Mouse (Mus musculus) erythroblast, embryonic 14.5 days (primary cell): ENCODE results near the gene Cdkl4. TPM values are rescaled to one million over a fixed set of nuclear protein-coding genes. Genes with fewer than 3 reads are reported as not detected.
"Not testable (repeated sequence)": the region's sequence is repeated elsewhere in the genome, so short reads cannot be mapped to it uniquely, and the experiment has no call there.

Experiments used
- H3K27me3 ChIP-seq: 2 replicates; pipeline ENCODE4 v1.6.1; 2012; ENCODE audit warnings: inconsistent platforms; ENCODE audit not compliant: control insufficient read depth
- H3K36me3 ChIP-seq: 2 replicates; pipeline ENCODE4 v1.6.1; 2012; ENCODE audit warnings: mild to moderate bottlenecking, inconsistent platforms; ENCODE audit not compliant: control insufficient read depth
- H3K4me1 ChIP-seq: 2 replicates; pipeline ENCODE4 v1.6.1; 2012; ENCODE audit warnings: inconsistent platforms; ENCODE audit not compliant: control insufficient read depth
- H3K4me3 ChIP-seq: replicated peaks from 2 replicates; pipeline ENCODE3; 2012; ENCODE audit warnings: moderate library complexity, mild to moderate bottlenecking, inconsistent platforms
- H3K9me3 ChIP-seq: 2 replicates; pipeline ENCODE4 v1.6.1; 2012; ENCODE audit warnings: low read length, inconsistent platforms, mixed read lengths; ENCODE audit not compliant: control insufficient read depth
- GATA1 ChIP-seq: IDR thresholded peaks from 2 replicates; pipeline ENCODE4 v1.6.1; 2012; ENCODE audit warnings: low read length, inconsistent platforms, mixed read lengths
- TAL1 ChIP-seq: IDR thresholded peaks from 3 replicates; pipeline ENCODE4 v1.6.1; 2012; ENCODE audit warnings: low read length, inconsistent platforms, mixed read lengths
- polyA plus RNA-seq: library from polyadenylated mRNA; stranded (reverse); fragments of >175 nt; gene quantifications from 2 replicates; pipeline ENCODE4 v1.2.3, GENCODE M21; 2012

Cdkl4 gene
- polyA plus RNA-seq, 1 experiment, result not detected

DNA sequence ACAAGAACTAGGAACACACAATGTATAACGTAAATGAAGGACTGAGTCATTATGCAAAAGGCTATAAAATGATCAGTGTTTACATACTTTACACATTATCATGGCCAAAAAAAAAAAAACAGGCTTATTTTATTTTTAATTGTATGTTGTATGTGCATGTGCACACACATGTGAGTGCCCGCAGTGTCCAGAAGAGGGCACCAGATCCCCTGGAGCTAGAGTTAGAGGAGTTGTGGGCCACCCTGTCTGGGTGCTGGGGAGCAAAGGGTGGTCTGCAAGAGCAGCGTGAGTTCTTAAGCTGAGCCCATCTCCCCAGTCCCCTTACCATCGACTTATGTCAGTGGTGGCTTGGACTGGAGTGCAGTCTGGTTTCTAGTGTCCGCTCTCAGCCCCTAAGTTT, 20.2 kb downstream of the Cdkl4 start:
- Histone ChIP-seq H3K27me3 (no peaks in the 10 kb centered on the region), H3K4me3 (no peak overlapping the region), H3K4me1 (peaks cover 14% of the 10 kb centered on the region), H3K36me3 (no peaks in the 10 kb centered on the region), H3K9me3 (no peaks in the 10 kb centered on the region)
- TF ChIP-seq GATA1 (no peak), TAL1 (no peak)

- no peak for TF ChIP-seq GATA1
- TF ChIP-seq TAL1, result no peak
- Histone ChIP-seq H3K27me3 (no peaks in the 10 kb centered on the region), H3K9me3 (no peaks in the 10 kb centered on the region), H3K4me3 (peak overlapping the region; percentile 79), H3K36me3 (no peaks in the 10 kb centered on the region), H3K4me1 (peaks cover 14% of the 10 kb centered on the region)
Observed at GRCm38 (mm10) chr17:80553318-80554270, 24.0 kb downstream of the Cdkl4 start.

DNA sequence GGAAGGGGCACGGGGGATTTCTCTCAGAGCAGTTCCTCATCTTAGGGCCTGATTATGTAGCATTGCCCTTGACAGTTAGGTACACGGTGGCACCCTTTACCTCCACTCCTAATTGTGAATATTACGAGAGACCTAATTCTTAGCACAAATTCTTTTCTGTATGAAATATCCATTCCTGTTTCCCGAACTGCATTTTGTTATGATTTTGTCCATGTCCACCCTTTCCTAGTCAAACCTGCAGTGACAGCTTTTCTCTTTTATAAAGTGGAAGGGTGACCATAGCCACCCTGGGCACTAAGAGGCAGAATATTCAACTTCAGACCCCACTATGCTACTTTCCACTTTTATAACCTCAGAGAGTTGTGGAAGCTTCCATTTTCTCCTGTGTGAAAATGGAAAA, 25.0 kb downstream of the Cdkl4 start:
- H3K4me3 ChIP-seq, result peak overlapping the region; percentile 79
- H3K36me3 ChIP-seq, result no peaks in the 10 kb centered on the region
- no peaks in the 10 kb centered on the region for H3K9me3 ChIP-seq
- peaks cover 14% of the 10 kb centered on the region for H3K4me1 ChIP-seq
- TF ChIP-seq GATA1, result no peak
- no peak for TF ChIP-seq TAL1
- H3K27me3 ChIP-seq, result no peaks in the 10 kb centered on the region

GRCm38 (mm10) chr17:80550981-80551380, 26.6 kb downstream of the Cdkl4 start:
- Histone ChIP-seq H3K36me3 (no peaks in the 10 kb centered on the region), H3K4me3 (no peak overlapping the region), H3K27me3 (no peaks in the 10 kb centered on the region), H3K4me1 (peaks cover 14% of the 10 kb centered on the region), H3K9me3 (no peaks in the 10 kb centered on the region)
- TF ChIP-seq GATA1 (no peak), TAL1 (no peak)

GRCm38 (mm10) chr17:80546846-80547245, 30.8 kb downstream of the Cdkl4 start:
- H3K4me3 ChIP-seq, result no peak overlapping the region
- H3K27me3 ChIP-seq, result no peaks in the 10 kb centered on the region
- TF ChIP-seq TAL1 (no peak), GATA1 (no peak)
- no peaks in the 10 kb centered on the region for H3K36me3 ChIP-seq
- no peaks in the 10 kb centered on the region for H3K9me3 ChIP-seq
- H3K4me1 ChIP-seq, result no peaks in the 10 kb centered on the region

DNA sequence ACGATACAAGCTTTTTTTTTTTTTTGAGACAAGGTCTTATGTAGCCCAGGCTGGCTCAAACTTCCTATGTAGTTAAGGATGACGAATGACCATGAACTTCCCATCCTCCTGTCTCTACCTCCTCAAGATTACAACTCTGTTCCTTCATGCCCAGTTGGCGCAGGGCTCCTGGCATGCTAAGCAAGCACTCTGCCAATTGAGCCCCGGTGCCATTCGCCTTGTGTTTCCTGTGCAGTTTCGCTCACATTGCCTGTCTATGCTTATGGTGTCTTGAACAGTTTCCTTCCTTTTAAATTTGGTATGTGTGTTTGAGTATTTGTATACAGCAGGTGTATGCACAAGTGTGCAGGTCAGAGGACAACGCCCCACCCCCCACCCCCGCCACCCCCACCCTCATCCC, 31.4 kb downstream of the Cdkl4 start:
- H3K4me1 ChIP-seq, result no peaks in the 10 kb centered on the region
- no peaks in the 10 kb centered on the region for H3K36me3 ChIP-seq
- no peaks in the 10 kb centered on the region for H3K9me3 ChIP-seq
- H3K27me3 ChIP-seq, result no peaks in the 10 kb centered on the region
- TF ChIP-seq GATA1 (no peak), TAL1 (no peak)
- H3K4me3 ChIP-seq, result no peak overlapping the region

GRCm38 (mm10) chr17:80543646-80544045, 34.0 kb downstream of the Cdkl4 start:
- Histone ChIP-seq H3K9me3 (no peaks in the 10 kb centered on the region), H3K4me3 (no peak overlapping the region), H3K27me3 (no peaks in the 10 kb centered on the region), H3K36me3 (no peaks in the 10 kb centered on the region), H3K4me1 (no peaks in the 10 kb centered on the region)
- TF ChIP-seq TAL1 (no peak), GATA1 (no peak)

DNA sequence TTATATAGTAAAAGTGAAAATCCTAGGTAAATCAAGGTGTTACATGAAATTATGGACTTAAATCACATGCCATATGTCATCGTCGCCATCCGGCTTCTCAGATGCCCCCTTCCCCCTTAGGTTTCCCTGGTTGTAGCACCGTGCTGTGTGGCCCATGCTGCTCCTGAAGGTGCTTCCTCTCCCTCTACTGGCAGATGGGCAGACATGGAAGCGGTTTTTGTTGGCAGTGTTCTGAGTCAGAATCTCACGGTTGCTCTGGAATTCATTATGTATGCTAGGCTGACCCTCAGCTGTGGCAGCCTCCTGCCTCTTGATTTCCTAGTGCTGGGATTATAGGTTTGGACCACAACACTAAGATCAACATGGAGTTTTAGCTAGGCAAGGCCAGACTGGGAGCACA, 40.5 kb downstream of the Cdkl4 start:
- TF ChIP-seq GATA1 (no peak), TAL1 (no peak)

DNA sequence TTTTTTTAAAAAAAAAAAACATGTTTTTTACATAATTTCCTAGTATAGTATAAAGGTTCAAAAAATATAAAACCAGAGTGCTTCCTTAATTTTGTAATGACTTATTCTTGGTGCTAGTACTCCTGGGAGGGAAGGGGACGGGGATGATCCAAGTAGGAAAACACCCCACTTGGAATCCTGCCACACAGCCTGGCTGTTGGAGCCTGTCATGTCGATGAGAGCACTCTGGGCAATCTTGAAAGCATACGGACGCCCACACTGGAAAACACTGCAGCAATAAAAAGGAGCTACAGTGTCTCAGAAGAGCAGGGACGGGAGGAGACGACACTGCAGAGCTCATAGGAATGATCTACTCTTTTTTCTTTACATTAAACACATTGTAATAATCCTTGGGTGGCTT, 42.0 kb downstream of the Cdkl4 start:
- H3K27me3 ChIP-seq, result no peaks in the 10 kb centered on the region
- no peak overlapping the region for H3K4me3 ChIP-seq
- TF ChIP-seq GATA1, result no peak
- TF ChIP-seq TAL1, result no peak
- no peaks in the 10 kb centered on the region for H3K9me3 ChIP-seq
- H3K4me1 ChIP-seq, result no peaks in the 10 kb centered on the region
- no peaks in the 10 kb centered on the region for H3K36me3 ChIP-seq

More for the DNA sequence above, 40.5 kb downstream of the Cdkl4 start:
- Histone ChIP-seq H3K4me3 (no peak overlapping the region), H3K9me3 (no peaks in the 10 kb centered on the region), H3K4me1 (no peaks in the 10 kb centered on the region), H3K27me3 (no peaks in the 10 kb centered on the region), H3K36me3 (no peaks in the 10 kb centered on the region)

GRCm38 (mm10) chr17:80531351-80531750, 46.3 kb downstream of the Cdkl4 start:
- not testable (repeated sequence) for H3K9me3 ChIP-seq, H3K4me1 ChIP-seq, H3K4me3 ChIP-seq, H3K27me3 ChIP-seq, H3K36me3 ChIP-seq
